Mouse (Mus musculus) adrenal gland, adult 8-10 months (tissue): ENCODE data around the gene Limch1. TPM values are rescaled to one million over a fixed set of nuclear protein-coding genes. Genes with fewer than 3 reads are reported as not detected.

Experiments used
- DNase-seq: peaks from one replicate; pipeline ENCODE4 v3.0.0; 2022
- total RNA-seq, 4 experiments: library from RNA; stranded (reverse); gene quantifications; 2 replicates each; pipeline ENCODE4 v1.2.4; 2022

Gene Limch1
- total RNA-seq, 4 experiments from 2014 or later: 68.6 to 110 (median 87.5) TPM

GRCm38 (mm10) chr5:66747761-66748430 is 2.3 kb downstream of the Limch1 start:
- DNase-seq: no peak

- peak; percentile 29 for DNase-seq
Observed at GRCm38 (mm10) chr5:66748448-66749115, 3.0 kb downstream of the Limch1 start.

- DNase-seq: no peak
Observed at GRCm38 (mm10) chr5:66750641-66751040, 5.0 kb downstream of the Limch1 start.

- DNase-seq: no peak
Observed at GRCm38 (mm10) chr5:66751332-66751980, 5.8 kb downstream of the Limch1 start.

- DNase-seq: no peak
Observed at GRCm38 (mm10) chr5:66753620-66754019, 8.0 kb downstream of the Limch1 start.

GRCm38 (mm10) chr5:66756821-66757705 is 11.4 kb downstream of the Limch1 start:
- peak; percentile 27 for DNase-seq

GRCm38 (mm10) chr5:66757706-66758237 is 12.1 kb downstream of the Limch1 start:
- no peak for DNase-seq

GRCm38 (mm10) chr5:66759354-66759753 is 13.7 kb downstream of the Limch1 start:
- DNase-seq: no peak

GRCm38 (mm10) chr5:66760747-66761146 is 15.1 kb downstream of the Limch1 start:
- no peak for DNase-seq

- no peak for DNase-seq
Observed at GRCm38 (mm10) chr5:66762006-66762405, 16.4 kb downstream of the Limch1 start.

- DNase-seq: no peak
Observed at GRCm38 (mm10) chr5:66764129-66764528, 18.5 kb downstream of the Limch1 start.

- no peak for DNase-seq
Observed at GRCm38 (mm10) chr5:66765911-66766310, 20.3 kb downstream of the Limch1 start.

GRCm38 (mm10) chr5:66768034-66768433 is 22.4 kb downstream of the Limch1 start:
- DNase-seq: no peak

- DNase-seq: no peak
Observed at GRCm38 (mm10) chr5:66769070-66769469, 23.4 kb downstream of the Limch1 start.

- no peak for DNase-seq
Observed at GRCm38 (mm10) chr5:66769558-66769957, 23.9 kb downstream of the Limch1 start.

GRCm38 (mm10) chr5:66777999-66778710 is 32.5 kb downstream of the Limch1 start:
- no peak for DNase-seq

GRCm38 (mm10) chr5:66780371-66780770 is 34.7 kb downstream of the Limch1 start:
- DNase-seq: no peak

GRCm38 (mm10) chr5:66781507-66781906 is 35.9 kb downstream of the Limch1 start:
- no peak for DNase-seq

GRCm38 (mm10) chr5:66782851-66783250 is 37.2 kb downstream of the Limch1 start:
- DNase-seq: no peak

GRCm38 (mm10) chr5:66784624-66785361 is 39.2 kb downstream of the Limch1 start:
- no peak for DNase-seq
